Mouse (Mus musculus): ENCODE data around the gene 1810009A15Rik.
A peak's percentile ranks its signal among the peaks of the same experiment; 100 is the strongest.
"Not testable (repeated sequence)": the region's sequence is repeated elsewhere in the genome, so short reads cannot be mapped to it uniquely, and the experiment has no call there.

The 1810009A15Rik gene

DNA sequence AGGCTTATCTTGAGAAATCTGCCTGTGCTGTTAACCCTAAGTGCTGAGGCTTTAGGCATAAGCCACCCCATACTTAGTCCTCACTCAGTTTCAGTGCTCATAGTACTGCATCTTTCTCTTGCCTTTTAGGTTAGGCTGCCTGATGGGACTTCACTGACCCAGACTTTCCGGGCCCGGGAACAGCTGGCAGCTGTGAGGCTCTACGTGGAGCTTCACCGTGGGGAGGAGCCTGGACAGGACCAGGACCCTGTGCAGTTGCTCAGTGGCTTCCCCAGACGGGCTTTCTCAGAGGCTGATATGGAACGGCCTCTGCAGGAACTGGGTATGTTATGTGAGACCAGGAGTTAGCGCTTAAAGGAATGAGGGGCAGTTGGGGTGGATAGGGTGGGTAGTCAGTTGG lies 13.6 kb upstream of the 1810009A15Rik start:
- no peak for DNase-seq (ENCODE audit: low spot score)

DNA sequence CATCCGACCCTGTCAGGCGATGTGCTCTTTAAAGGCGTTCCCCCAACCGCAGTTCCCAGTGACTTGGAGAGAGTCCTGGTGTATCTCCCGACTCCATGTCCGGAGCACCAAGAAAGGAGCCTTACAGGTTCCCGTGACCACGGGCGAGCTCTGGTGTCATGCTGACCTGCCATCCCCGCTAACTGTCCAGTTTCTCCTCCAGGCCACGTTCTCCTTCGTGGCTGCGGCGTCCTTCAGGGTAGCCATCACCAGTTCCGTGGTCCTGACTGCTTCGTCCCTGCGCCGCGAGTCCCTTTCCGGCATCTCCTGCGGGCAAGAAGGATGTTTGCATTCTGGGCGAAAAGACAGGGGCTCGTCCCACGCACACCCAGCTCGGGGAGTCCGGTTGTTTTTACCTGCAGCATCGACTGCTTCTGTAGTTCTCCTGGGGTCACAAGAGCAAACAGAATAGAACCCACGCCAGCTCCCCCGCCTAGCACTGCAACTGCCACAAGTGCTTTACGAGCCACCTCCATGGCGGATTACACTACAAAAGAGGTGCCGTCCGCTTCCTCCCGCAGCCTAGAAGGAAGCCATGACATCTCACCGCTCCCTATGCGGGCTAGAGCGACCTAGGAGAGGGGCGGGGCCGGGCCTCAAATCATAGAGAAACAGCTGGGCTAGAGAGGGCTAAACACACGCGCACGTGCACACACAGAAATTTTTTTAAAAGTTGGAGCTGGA lies 8.2 kb upstream of the 1810009A15Rik start, which contains the start of gene Uqcc3:
Gene Uqcc3, minus strand, starts transcription at position 613 of the 723 bp plus-strand sequence.
- DNase-seq (ENCODE audit: low spot score), result peak; percentile 78

DNA sequence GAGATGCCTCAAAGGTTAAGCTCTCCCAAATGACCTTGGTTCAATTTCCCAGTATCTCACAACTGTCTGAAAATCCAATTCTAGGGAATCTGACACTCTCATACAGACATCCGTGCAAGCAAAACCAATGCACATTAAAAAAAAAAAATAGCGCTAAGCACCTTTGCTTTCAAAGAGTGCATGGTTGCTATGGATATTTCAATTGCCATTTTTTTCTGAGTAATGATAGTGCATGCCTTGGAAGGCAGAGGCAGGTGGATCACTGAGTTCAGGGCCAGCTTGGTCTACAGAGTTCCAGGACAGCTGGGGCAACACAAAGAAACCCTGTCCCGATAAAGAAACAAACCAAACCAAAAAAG lies 7.6 kb upstream of the 1810009A15Rik start:
- no peak for DNase-seq (ENCODE audit: low spot score)

DNA sequence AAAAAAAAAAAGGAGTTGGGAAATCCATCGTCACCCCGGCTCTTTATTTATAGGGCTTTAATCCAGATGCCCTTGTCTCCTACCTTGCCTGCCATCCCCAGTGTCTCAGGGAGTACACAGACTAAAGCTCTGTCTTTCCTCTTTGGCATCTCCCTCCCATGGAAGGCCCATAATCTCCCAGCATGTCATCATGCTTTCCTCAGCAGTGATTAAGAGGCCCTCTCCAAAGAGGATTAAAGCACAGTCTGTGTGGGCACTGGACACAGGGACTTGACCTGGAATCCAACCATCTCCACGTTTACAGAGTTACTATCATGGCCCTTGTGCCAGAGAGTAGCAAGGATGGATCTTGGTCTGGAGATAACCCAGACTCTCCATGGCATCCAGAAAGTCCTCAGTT lies 5.0 kb upstream of the 1810009A15Rik start, which contains the start of the genes Lbhd1 and Gm49403:
Gene Lbhd1, plus strand, starts transcription at position 117 of the 400 bp plus-strand sequence.
Gene Gm49403, plus strand, starts transcription at position 315 of the 400 bp plus-strand sequence.
- DNase-seq (ENCODE audit: low spot score), result no peak

DNA sequence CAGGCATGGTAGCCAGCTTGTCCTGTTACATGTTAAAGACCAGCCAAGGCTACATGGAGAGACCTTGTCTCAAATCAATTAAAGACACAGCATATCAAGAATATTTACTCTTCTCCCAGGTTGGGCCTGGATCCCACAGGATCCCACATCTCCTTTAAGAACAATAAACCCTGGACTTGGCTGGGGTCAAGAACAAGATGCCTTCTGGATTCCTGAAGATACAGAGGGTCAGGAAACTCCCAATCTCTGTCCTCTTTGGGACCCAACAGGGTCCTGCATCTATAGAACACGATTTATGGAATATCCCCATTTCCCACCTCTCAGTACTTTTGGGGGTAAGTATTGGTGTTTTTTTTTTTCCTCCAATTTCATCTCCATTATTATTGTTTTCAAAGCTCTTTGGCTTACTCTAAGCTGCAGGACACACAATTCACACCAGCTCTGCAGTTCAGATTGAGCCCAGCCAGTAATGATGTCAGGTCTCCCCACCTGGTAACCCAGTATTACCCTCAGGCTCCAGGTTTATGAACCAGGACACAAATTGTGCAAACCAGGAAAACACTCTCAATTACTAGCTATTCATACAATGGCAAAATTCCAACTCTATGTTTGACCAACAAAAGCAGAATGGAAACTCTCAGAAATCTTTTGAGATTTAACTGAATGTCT lies 1.6 kb upstream of the 1810009A15Rik start:
- no peak for DNase-seq (ENCODE audit: low spot score)

DNA sequence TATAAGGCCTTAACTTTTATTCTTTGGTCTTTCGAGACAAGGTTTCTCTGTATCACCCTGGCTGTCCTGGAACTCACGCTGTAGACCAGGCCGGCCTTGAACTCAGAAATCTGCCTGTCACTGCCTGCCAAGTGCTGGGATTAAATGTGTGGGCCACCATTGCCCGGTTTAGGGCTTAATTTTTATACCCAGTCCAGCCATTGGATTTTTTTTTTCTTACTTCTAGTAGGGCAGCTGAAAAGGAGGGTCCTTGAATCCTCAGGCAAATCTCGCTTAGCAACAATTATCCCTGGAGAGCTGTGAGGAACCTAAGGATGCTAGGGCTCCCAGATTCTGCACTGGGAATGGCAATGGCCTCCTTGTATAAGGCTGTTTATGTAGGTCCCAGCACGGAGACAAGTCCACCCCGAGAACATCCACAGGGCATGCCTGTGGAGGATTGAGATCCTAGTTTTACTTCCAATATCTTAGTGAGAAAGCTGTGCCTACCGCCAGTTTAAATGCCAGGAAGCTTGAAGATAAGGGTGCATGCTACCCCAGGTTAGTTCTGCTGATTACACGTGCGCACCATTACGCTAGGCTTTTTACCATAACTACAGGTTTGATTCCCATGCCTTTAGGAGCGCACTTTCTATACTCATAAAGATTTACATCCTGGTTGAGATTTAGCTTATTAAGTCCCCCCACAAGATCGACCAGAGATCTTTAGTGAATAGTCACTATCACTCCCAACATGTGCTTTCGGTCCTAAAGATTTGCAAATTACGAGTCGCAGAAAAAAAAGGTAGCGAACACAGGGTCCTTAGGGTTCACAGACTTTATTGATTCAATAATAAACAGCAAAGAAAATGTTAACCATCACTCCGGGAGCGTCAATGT lies 829 bp upstream of the 1810009A15Rik start:
- no peak for DNase-seq (ENCODE audit: low spot score)

DNA sequence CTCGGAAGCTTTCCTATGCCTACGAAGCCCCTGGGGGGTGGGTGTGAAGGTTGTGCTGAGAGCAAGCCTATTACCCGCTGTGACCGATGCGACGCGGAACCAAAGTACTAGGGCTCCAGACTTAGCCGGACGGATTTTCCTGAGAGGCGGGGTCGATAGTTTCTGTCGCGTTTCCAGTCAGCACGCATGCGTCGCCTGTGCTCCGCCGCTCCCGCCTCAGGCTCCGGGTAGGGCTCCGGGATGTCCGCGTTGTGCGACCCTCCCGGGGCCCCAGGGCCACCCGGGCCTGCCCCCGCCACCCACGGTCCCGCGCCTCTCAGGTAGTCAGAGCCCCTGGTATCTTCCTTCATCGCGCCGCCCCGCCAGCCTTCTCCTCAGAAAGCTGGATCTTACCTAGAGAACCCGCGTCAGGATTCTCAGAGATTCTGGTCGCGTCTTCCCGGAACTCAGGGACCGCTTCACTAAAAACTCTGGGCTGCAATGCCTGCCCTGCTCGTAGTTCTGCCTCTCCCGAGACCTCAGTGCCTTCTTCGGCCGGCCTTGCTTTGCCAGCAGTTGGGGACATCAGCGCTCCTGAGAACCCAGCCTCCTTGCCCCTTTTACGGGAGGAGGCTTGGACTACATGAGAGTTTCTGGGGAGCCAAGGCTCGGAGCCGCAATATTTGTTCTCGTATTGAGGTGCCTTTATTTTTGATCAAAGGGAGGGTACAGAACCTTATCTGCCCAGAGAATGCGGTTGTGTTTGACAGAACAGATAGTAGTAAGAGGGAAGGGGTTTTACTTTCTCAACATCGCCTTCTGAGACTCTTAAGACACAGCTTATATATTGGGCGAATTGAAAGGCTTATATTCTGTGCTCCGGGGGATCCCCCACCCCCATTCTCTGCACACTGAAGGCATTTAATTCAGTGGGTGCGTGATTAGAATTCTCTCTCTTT lies 4.4 kb downstream of the 1810009A15Rik start, which contains the start of gene Ints5:
Gene Ints5, plus strand, starts transcription at position 177 of the 938 bp plus-strand sequence.
- peak; percentile 70 for DNase-seq (ENCODE audit: low spot score)

DNA sequence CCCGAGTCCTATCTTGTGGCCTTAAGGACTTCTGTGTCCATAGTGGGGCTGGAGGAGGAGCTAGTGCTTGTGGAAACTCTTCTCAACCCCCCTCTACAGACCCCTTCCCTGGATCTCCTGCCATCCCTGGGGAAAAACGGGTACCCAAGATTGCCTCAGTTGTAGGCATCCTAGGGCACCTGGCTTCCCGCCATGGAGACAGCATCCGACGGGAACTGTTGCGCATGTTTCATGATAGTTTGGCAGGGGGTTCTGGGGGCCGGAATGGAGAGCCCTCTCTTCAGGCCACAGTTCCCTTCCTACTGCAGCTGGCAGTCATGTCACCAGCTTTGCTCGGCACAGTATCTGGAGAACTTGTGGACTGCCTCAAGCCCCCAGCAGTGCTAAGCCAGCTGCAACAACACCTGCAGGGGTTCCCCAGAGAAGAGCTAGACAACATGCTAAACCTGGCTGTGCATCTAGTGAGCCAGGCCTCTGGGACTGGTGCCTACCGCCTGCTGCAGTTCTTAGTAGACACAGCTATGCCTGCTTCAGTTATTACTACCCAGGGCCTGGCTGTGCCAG lies 6.8 kb downstream of the 1810009A15Rik start:
- DNase-seq (ENCODE audit: low spot score), result no peak

DNA sequence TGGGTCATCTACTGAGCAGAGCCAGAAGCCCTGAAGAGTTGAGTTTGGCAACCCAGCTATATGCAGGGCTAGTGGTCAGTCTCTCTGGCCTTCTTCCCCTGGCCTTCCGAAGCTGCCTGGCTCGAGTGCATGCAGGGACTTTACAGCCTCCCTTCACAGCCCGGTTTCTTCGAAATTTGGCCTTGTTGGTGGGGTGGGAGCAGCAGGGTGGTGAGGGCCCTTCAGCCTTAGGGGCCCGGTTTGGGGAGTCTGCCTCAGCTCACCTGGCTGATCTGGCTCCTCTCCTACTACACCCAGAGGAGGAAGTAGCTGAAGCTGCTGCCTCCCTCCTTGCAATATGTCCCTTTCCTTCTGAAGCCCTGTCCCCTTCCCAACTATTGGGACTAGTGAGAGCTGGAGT lies 7.6 kb downstream of the 1810009A15Rik start:
- not testable (repeated sequence) for DNase-seq (ENCODE audit: low spot score)

DNA sequence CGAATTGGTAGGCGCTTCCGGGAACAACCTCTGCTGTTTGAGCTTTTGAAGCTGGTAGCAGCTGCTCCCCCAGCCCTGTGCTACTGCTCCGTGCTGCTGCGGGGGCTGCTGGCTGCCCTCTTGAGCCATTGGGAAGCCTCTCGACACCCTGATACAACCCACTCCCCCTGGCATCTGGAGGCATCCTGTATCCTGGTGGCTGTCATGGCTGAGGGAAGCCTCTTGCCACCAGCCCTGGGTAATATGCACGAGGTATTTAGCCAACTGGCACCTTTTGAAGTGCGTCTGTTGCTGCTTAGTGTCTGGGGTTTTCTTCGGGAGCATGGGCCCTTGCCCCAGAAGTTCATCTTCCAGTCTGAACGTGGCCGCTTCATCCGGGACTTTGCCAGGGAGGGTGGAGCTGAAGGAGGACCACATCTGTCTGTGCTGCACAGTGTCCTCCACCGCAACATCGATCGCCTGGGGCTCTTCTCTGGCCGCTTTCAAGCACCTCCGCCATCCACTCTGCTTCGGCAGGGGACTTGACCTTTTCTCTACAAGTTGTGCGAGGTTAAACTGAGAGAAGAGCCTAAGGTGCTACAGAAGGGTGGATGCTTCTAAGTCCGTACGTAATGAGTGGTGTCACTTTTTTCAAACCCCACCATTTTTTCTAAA lies 8.7 kb downstream of the 1810009A15Rik start:
- peak; percentile 49 for DNase-seq (ENCODE audit: low spot score)

DNA sequence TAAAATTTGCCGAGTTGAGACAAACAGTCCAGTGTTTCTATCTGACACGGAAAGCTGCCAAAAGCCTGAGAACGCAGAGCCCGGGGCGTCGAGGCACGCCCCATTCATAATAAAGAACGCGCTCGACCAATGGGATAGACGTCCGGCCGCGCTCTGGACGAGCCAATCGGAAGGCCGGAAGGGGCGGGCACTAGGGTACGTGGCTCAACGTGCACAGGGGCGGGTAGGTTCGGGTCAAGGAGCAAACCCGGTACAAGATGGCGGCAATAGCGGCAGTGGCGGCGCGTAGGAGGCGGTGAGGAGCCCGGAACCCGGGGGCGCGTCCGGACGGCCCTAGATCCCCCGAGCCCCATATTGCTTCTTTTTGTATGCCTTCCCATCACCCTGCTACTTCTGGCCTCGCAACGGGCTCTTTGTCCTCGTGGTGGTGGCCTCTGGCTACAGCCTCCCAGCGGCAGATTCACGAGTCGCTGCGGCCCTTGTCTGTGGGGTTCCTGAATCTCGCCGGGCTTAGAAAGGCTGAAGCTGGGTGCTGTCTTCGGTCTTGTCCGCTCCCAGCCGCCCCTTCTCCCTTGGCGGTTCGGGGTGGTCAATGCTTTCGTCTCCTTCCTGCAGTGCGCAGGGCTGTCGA lies 9.3 kb downstream of the 1810009A15Rik start, which contains the start of gene Ganab:
Gene Ganab, plus strand, starts transcription at position 207 of the 631 bp plus-strand sequence.
- peak; percentile 87 for DNase-seq (ENCODE audit: low spot score)

DNA sequence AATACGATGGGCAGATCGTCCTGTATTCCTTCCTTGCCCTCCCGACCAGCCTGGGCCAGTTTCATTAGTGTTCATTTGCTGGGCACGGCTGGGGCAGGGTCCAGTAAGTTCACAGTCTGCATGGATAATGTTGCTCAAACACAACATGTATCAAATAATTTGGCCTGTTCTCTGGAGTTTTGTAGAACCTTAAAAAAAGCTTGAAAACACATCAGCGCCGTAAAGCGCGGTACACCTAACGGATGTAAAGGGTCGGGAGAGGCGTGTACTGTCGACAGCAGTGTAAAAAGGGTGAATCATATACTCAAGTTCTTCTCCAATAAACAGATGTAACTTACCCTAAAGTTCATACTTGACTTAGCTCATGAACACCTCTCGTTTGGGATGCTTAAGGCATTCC lies 9.9 kb downstream of the 1810009A15Rik start:
- no peak for DNase-seq (ENCODE audit: low spot score)

DNA sequence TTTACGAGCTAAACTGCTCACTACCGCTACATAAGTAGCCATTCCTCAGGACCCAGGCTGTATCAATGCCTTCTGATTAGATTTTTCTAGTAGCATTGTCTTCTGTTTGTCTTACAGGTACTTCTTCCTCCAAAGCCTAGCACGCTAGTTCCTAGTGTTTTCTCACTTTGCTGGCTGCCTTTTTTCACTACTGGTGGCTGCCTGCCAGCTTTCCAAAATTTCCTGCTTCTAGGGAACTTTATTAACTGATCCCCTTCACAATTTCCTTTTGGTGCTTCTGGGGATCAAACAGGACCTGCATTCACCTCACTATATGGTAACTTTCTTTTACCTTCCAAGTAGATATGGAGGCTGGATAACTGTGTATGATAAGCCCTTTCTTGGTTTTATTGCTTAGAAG lies 10.4 kb downstream of the 1810009A15Rik start:
- DNase-seq (ENCODE audit: low spot score), result no peak

DNA sequence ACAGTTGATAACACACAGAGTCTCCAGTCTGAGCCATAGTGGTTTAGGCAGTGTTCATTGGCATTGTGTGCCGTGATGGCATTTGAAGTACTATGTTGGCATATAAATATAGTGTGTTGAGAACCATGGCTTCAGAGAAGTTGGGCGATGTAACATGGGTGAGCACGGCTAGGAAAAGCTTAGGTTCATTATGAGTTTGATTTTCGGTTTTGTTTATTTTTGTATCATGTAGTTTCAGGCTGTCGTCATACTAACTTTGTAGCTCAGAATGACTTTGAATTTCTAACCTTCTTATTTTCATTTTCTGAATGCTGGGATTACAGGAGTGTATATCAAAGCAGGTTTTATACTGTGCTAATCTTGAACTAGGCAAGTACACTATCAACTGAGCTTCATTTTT lies 14.8 kb downstream of the 1810009A15Rik start:
- no peak for DNase-seq (ENCODE audit: low spot score)

DNA sequence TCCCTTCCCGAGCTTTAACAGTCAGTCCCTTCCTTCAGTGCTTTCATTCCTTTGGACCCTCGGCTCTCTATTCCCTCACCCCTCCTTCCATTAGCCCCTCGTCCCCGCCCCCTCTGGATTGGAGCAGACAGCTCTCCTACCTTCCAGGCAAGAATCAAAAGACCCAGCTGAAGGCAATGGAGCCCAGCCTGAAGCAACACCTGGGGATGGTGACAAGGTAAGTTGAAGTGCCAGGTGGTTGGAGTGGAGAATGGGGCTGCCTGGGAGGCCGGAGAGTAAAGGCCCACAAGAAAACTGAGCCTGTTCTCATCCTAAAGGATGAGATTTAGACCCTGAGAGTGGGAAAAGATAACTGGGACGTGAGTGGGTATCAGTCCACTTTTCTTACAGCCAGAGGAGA lies 19.9 kb downstream of the 1810009A15Rik start:
- DNase-seq (ENCODE audit: low spot score), result no peak

DNA sequence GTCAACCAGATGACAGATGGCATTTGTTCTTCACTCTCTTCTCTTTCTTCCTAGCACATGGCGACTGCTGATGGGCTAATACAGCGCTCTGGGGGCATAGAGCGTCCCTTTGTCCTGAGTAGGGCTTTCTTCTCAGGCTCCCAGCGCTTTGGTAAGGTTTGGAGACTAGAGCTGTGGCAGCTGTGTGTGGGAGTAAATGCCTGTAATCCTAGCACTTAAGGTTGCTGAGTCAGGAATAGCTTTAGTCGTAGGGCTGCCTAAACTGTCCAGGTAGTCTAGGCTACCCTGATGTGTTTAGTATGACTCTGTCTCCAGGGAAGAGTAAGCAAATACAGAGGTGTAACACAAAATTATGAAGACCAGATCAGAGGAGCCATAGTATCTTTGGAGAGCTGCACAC lies 23.2 kb downstream of the 1810009A15Rik start:
- no peak for DNase-seq (ENCODE audit: low spot score)

DNA sequence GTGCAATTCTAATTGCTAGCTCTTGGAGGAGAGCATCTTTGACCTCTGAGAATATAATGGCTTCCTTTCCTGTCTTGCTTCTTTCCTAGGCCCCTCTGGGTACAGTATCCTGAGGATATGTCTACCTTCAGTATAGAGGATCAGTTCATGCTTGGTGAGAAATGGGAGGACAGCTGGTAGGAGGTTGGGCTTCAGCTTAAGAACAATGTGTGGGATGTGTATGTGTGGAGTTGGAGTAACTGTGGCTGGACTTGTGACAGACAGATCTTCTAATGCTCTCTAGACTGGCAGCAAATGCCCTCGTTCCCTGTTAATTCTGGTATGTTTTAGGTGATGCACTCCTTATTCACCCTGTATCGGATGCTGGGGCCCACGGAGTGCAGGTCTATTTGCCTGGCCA lies 25.6 kb downstream of the 1810009A15Rik start:
- no peak for DNase-seq (ENCODE audit: low spot score)

DNA sequence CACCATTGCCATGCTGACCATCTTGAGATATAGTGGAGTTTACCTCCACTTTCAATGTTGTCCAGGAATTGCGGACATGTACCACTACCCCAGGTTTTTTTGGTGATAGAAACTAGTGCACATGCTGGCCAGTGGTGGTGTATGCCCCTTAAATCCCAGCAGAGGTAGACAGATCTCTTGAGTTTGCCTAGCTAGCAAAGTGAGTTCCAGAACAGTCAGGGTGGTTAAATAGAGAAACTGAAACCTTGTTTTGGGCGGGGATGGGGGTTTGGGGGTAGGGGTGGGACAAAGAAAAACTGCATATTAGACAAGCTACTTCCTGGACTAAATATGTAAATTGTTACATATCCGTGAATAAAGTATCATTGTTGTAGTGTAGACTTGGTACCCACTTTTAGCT lies 30.3 kb downstream of the 1810009A15Rik start:
- DNase-seq (ENCODE audit: low spot score), result no peak

DNA sequence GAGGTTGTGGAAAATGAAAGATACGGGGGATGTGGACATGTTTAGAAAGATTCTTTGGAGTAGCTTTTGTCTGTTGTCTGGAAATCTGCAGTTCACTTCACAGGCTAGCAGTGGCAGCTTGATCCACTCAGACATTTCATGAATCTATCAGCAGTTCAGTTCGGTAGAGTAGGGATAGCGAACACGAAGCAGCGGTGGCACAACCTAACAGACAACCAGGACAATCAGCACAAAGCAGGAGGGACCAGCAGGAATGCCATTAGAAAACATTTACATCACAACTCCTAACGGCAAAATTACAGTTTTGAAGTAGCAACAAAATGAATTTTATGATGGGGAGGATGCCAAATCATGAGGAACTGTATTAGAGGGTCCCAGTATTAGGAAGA lies 31.0 kb downstream of the 1810009A15Rik start:
- DNase-seq (ENCODE audit: low spot score), result no peak

All from ovary, postnatal 14 days (tissue).